15 mouse cellular contexts compared by ENCODE assay signal in the genomic region with DNA sequence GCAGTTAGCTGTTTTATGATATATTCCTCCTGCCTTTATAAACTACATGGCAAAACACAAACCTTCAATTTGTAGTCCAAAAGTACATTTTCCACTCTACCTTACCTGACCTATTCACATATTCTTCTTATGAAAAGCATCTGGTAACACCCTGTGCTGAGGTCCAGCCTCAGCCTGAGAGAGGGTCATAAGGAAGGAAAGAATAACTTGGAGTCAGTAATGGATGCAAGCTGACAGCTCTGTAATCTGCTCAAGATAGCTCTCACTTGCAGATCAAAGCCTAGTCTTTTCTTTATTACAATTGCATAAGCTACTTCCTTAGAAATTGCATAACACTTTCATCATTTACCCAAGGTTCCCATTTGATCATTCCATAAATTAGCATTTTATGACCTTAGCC.
"Had no signal": no experiment of that assay in that cellular context is flagged by ENCODE, and none has a peak within 500 bp of the region (broad histone marks: within the 10 kb centered on the region; RNA-seq: fewer than 3 reads in every experiment).

No protein-coding gene starts in this region.

- DNase-seq: retina, postnatal 1 day; right cerebral cortex, adult 18-20 months; right cerebral cortex, postnatal 14 days; right cerebral cortex, postnatal 25 days; right cerebral cortex, postnatal 4 days; spleen, adult 18-20 months; thymus, adult 18-20 months; thymus, adult 2 months; thymus, postnatal 14 days; thymus, postnatal 25 days; thymus, postnatal 36 days; thymus, postnatal 4 days had no signal

- H3K9me3 ChIP-seq: neural tube, embryonic 15.5 days; stomach, embryonic 15.5 days had no signal

- H3K27me3 ChIP-seq: neural tube, embryonic 15.5 days; stomach, embryonic 15.5 days had no signal

- H3K36me3 ChIP-seq: neural tube, embryonic 15.5 days; stomach, embryonic 15.5 days had no signal

- H3K4me1 ChIP-seq: neural tube, embryonic 15.5 days; stomach, embryonic 15.5 days had no signal

- H3K4me2 ChIP-seq: neural tube, embryonic 15.5 days; stomach, embryonic 15.5 days had no signal

- H3K9ac ChIP-seq: neural tube, embryonic 15.5 days; stomach, embryonic 15.5 days had no signal

- H3K27ac ChIP-seq: neural tube, embryonic 15.5 days; stomach, embryonic 15.5 days; stomach, postnatal 0 days had no signal

- H3K4me3 ChIP-seq: neural tube, embryonic 15.5 days; stomach, embryonic 15.5 days had no signal
